Mouse (Mus musculus) heart, embryonic 12.5 days (tissue): ENCODE data around the gene Ccdc91. TPM values are rescaled to one million over a fixed set of nuclear protein-coding genes. Genes with fewer than 3 reads are reported as not detected.

Source experiments
- polyA plus RNA-seq: library from polyadenylated mRNA; unstranded; fragments of >200 nt; fragmentation: Nextera tagmentation; extraction: Ambion mirVana; gene quantifications from 2 replicates; pipeline ENCODE4 v1.2.1, GENCODE M21; 2016

Ccdc91 gene
- polyA plus RNA-seq, 1 experiment from 2014 or later = 24.5 TPM

Other genes starting within 250 kb of the Ccdc91 start
- gene Pthlh, start 211.6 kb upstream of the Ccdc91 start, polyA plus RNA-seq = 5.5 and 5.8 TPM in 2 replicates